In the genomic region with DNA sequence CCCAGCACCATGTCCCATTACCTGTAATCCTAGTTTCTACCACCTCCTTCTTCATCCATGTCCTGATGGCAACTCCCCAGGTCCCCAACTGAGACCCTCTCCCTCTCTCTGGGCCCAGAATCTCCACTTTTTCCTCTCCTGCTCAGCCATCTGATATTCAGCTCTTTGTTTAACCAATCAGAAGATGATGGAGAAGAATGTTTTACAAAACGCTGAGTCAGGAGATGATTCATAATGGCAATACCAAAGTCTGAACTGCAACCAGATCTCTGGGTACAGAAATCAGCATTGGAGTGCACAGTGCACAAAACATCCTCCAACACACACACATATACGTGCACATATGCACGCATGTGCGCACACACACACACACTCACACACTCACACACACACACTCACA, we compare ENCODE assay signal across 21 mouse cellular contexts. TPM values are rescaled to one million over a fixed set of nuclear protein-coding genes. Genes with fewer than 3 reads are reported as not detected.
DNase-seq lines count a peak whose midpoint lies in the region; ATAC-seq and TF ChIP-seq lines count a peak whose summit lies in the region.
"Had no signal": no experiment of that assay in that cellular context is flagged by ENCODE, and none has a peak within 500 bp of the region (broad histone marks: within the 10 kb centered on the region; RNA-seq: fewer than 3 reads in every experiment).

No protein-coding gene starts in this region.

- peaks cover 0 to 7% of the 10 kb centered on the region in 2 experiments; a peak in 2 of 4 replicates for H3K36me3 ChIP-seq in MEL (ENCODE audit: control insufficient read depth in 1 of 2, insufficient read depth in 2 of 2, low read length in 2 of 2)
- no peaks in the 10 kb centered on the region for H3K36me3 ChIP-seq in forebrain, embryonic 10.5 days (replicated peaks)
- no peaks in the 10 kb centered on the region for H3K36me3 ChIP-seq in stomach, postnatal 0 days (ENCODE audit: control insufficient read depth, insufficient read depth, low read length)
- H3K36me3 ChIP-seq: embryonic facial prominence, embryonic 13.5 days; forebrain, embryonic 15.5 days; G1E; heart, embryonic 12.5 days; hindbrain, embryonic 15.5 days had no signal

- no peaks in the 10 kb centered on the region for H3K27me3 ChIP-seq in MEL (ENCODE audit: control insufficient read depth in 1 of 2, insufficient read depth in 2 of 2, low read length in 2 of 2)
- H3K27me3 ChIP-seq in forebrain, embryonic 10.5 days (ENCODE audit: poor library complexity, severe bottlenecking): no peaks in the 10 kb centered on the region
- no peaks in the 10 kb centered on the region for H3K27me3 ChIP-seq in stomach, postnatal 0 days (ENCODE audit: control insufficient read depth, insufficient read depth, low read length)
- H3K27me3 ChIP-seq: embryonic facial prominence, embryonic 13.5 days; forebrain, embryonic 15.5 days; heart, embryonic 12.5 days; hindbrain, embryonic 15.5 days had no signal

- WGBS in forebrain, embryonic 10.5 days: 96% methylated on average over 4 of the region's 4 CpGs
- WGBS in stomach, postnatal 0 days: 85% methylated on average over 4 of the region's 4 CpGs

- TF ChIP-seq POLR2A in MEL (IDR thresholded peaks at IDR 0.05; ENCODE audit: control insufficient read depth in 1 of 2, insufficient read depth in 1 of 2, low read depth in 1 of 2, low read length in 2 of 2, poor library complexity in 1 of 2): no peak

- no peak for TF ChIP-seq EP300 in MEL (IDR thresholded peaks at IDR 0.05; ENCODE audit: low read depth in 1 of 2, low read length in 2 of 2)
- no peak for TF ChIP-seq EP300 in stomach, postnatal 0 days (optimal IDR thresholded peaks at IDR 0.05)

- peak; percentile 13 for DNase-seq in adrenal gland, adult 2 months
- no peak for DNase-seq in adrenal gland, postnatal 14 days
- DNase-seq in MEL (ENCODE audit: low read depth, low spot score): peak; percentile 41
- peak; percentile 20 for DNase-seq in c-Kit-positive CD71-positive TER-119-positive erythroid progenitor cells, embryonic 14.5 days (ENCODE audit: low spot score)
- DNase-seq in heart, adult 9 months (ENCODE audit: low spot score in 2 of 2): no peak
- no peak for DNase-seq in forebrain, embryonic 10.5 days (ENCODE audit: extremely low spot score, low spot score)
- DNase-seq in stomach, postnatal 0 days (ENCODE audit: low spot score): no peak
- DNase-seq: adrenal gland, adult 8-10 months; cerebellum, adult 18-20 months; cerebellum, adult 9-11 months; cerebellum, postnatal 36 days; gastrocnemius, postnatal 36 days; heart, adult 18-20 months; kidney, adult 2 months had no signal

- TF ChIP-seq CTCF in MEL (IDR thresholded peaks at IDR 0.05 in 2 of 3, conservative IDR thresholded peaks at IDR 0.05 in 1 of 3; ENCODE audit: control insufficient read depth in 1 of 3, insufficient read depth in 1 of 3, low read depth in 2 of 3, low read length in 3 of 3, poor library complexity in 1 of 3, severe bottlenecking in 1 of 3): no peak
- TF ChIP-seq CTCF in stomach, postnatal 0 days (IDR thresholded peaks at IDR 0.05; ENCODE audit: low read depth): no peak

- H3K4me3 ChIP-seq in MEL (ENCODE audit: control insufficient read depth in 1 of 2, insufficient read depth in 1 of 2, low read depth in 2 of 2, low read length in 2 of 2): no peak overlapping the region
- H3K4me3 ChIP-seq in forebrain, embryonic 10.5 days: no peak overlapping the region
- no peak overlapping the region for H3K4me3 ChIP-seq in stomach, postnatal 0 days (ENCODE audit: low read depth, low read length)
- H3K4me3 ChIP-seq: embryonic facial prominence, embryonic 13.5 days; erythroblast, embryonic 14.5 days; forebrain, embryonic 15.5 days; heart, embryonic 12.5 days; hindbrain, embryonic 15.5 days had no signal

- no peak overlapping the region for H3K9ac ChIP-seq in MEL (ENCODE audit: control insufficient read depth, low read depth, low read length, poor library complexity, severe bottlenecking)
- no peak overlapping the region for H3K9ac ChIP-seq in stomach, postnatal 0 days (ENCODE audit: low read length)
- H3K9ac ChIP-seq: embryonic facial prominence, embryonic 13.5 days; forebrain, embryonic 15.5 days; heart, embryonic 12.5 days; hindbrain, embryonic 15.5 days had no signal

- ATAC-seq in stomach, postnatal 0 days (ENCODE audit: low FRiP score, low TSS enrichment): no peak
- ATAC-seq: forebrain, embryonic 15.5 days; intestine, embryonic 16.5 days had no signal

- H3K79me2 ChIP-seq in MEL (ENCODE audit: control insufficient read depth, insufficient read depth, low read length, poor library complexity): no peaks in the 10 kb centered on the region

- no peak for TF ChIP-seq RAD21 in MEL (IDR thresholded peaks at IDR 0.05; ENCODE audit: low read depth, low read length)

- no peak overlapping the region for H3K27ac ChIP-seq in MEL (ENCODE audit: control insufficient read depth, low read depth, low read length)
- H3K27ac ChIP-seq in forebrain, embryonic 10.5 days: no peak overlapping the region
- no peak overlapping the region for H3K27ac ChIP-seq in stomach, postnatal 0 days (replicated peaks)
- H3K27ac ChIP-seq: embryonic facial prominence, embryonic 13.5 days; forebrain, embryonic 15.5 days; hindbrain, embryonic 15.5 days had no signal

- peaks cover 0 to 12% of the 10 kb centered on the region in 2 experiments; a peak in 2 of 4 replicates for H3K4me1 ChIP-seq in MEL (ENCODE audit: control insufficient read depth in 1 of 2, insufficient read depth in 2 of 2, low read length in 2 of 2)
- H3K4me1 ChIP-seq in forebrain, embryonic 10.5 days: no peaks in the 10 kb centered on the region
- H3K4me1 ChIP-seq in stomach, postnatal 0 days (replicated peaks; ENCODE audit: control insufficient read depth, insufficient read depth): no peaks in the 10 kb centered on the region
- H3K4me1 ChIP-seq: embryonic facial prominence, embryonic 13.5 days; forebrain, embryonic 15.5 days; hindbrain, embryonic 15.5 days had no signal

- H3K4me2 ChIP-seq in stomach, postnatal 0 days (replicated peaks; ENCODE audit: low read depth): no peak overlapping the region
- H3K4me2 ChIP-seq: embryonic facial prominence, embryonic 13.5 days; forebrain, embryonic 15.5 days; heart, embryonic 12.5 days; hindbrain, embryonic 15.5 days had no signal

- H3K9me3 ChIP-seq in MEL (replicated peaks; ENCODE audit: insufficient read depth, low read length): no peaks in the 10 kb centered on the region
- H3K9me3 ChIP-seq in forebrain, embryonic 10.5 days: no peaks in the 10 kb centered on the region
- no peaks in the 10 kb centered on the region for H3K9me3 ChIP-seq in stomach, postnatal 0 days (ENCODE audit: control insufficient read depth, low read length)
- H3K9me3 ChIP-seq: embryonic facial prominence, embryonic 13.5 days; forebrain, embryonic 15.5 days; G1E; heart, embryonic 12.5 days; hindbrain, embryonic 15.5 days had no signal

TF ChIP-seq in MEL, 35 proteins besides CTCF, POLR2A, EP300 and RAD21:
- TF ChIP-seq ZMIZ1 (IDR thresholded peaks at IDR 0.05; ENCODE audit: low read depth, low read length) (no peak), POLR2AphosphoS2 (IDR thresholded peaks at IDR 0.05; ENCODE audit: low read length) (no peak), MAFK (IDR thresholded peaks at IDR 0.05; ENCODE audit: borderline replicate concordance, low read depth, low read length) (peak; percentile 82; the same call in 1 of the 2 replicates), NELFE (IDR thresholded peaks at IDR 0.05; ENCODE audit: low read depth, low read length) (no peak), TAL1 (IDR thresholded peaks at IDR 0.05; ENCODE audit: low read length) (no peak)
TF ChIP-seq in MEL: peak in this region for 1.

RNA-seq across cellular contexts. Expression of a gene that starts 48.8 kb away (rescaled TPM):
- total RNA-seq in adrenal gland, adult 2 months (2021): under 1 TPM; 0.10 to 0.69 TPM
- 0.11 and 0.33 TPM in 2 replicates for polyA plus RNA-seq in adrenal gland, adult 2 months (2012; rRNA removed)
- 0.79 and 1.1 TPM in 2 replicates for total RNA-seq in adrenal gland, postnatal 14 days (2021)
- total RNA-seq in MEL (2012; rRNA removed): not detected in 2 replicates
- not detected for polyA plus RNA-seq in MEL (2012; ENCODE audit: insufficient read depth in 1 of 2, insufficient read length in 2 of 2, low read depth in 1 of 2, low replicate concordance in 2 of 2, missing spikeins in 1 of 2)
- 0.22 and 0.26 TPM in 2 replicates for polyA plus RNA-seq in forebrain, embryonic 10.5 days (2016; fragmentation: Nextera tagmentation; extraction: Ambion mirVana)
- polyA plus RNA-seq in stomach, postnatal 0 days (2015; fragmentation: Nextera tagmentation; extraction: Ambion mirVana): 0.96 and 1.1 TPM in 2 replicates
- polyA plus RNA-seq: erythroblast, embryonic 14.5 days; G1E had no signal

Comparison
In these comparisons a context has a peak if more than half of its experiments do, and no peak if none do; other contexts are left out.
1. DNase-seq: peak in adrenal gland, adult 2 months (single experiment), MEL (single experiment) and c-Kit-positive CD71-positive TER-119-positive erythroid progenitor cells, embryonic 14.5 days (single experiment); none in adrenal gland, postnatal 14 days (single experiment), heart, adult 9 months (0 of 2), forebrain, embryonic 10.5 days (single experiment) and stomach, postnatal 0 days (single experiment).